Mouse (Mus musculus): Measurements from ENCODE around the gene Ascc1. TPM values are rescaled to one million over a fixed set of nuclear protein-coding genes. Genes with fewer than 3 reads are reported as not detected.

Gene Ascc1
- polyA plus RNA-seq, 1 experiment from 2014 or later, result 41.3 TPM

DNA sequence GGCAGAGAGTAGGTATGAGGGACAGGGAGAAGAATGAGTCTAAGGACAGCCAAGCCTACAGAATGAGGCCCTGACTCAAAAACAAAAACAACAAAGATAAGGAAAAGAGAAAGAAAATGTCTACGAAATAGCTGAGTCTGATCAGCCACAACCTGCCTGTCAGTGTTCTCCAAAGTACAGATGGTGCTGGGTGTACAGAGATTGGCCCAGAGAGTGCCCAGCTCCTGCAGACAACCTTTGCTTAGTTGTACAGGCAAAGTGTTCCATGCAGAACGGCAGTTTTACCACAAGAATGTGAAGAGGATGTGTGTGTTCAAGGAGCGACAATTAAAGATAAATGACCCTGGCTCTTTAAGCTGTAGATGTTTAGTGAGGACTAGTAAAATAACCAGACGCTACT is 50.5 kb downstream of the Ascc1 start:
- ATAC-seq (ENCODE audit: insufficient number of reproducible peaks, low FRiP score, low TSS enrichment, low read depth), result no peak
- Histone ChIP-seq H3K9ac (no peak overlapping the region), H3K4me1 (no peaks in the 10 kb centered on the region), H3K4me3 (no peak overlapping the region), H3K27ac (no peak overlapping the region), H3K27me3 (no peaks in the 10 kb centered on the region), H3K4me2 (no peak overlapping the region), H3K36me3 (peaks cover 39% of the 10 kb centered on the region), H3K9me3 (0 out of 2 replicates have a peak, but pooled peaks cover 4% of the 10 kb centered on the region)
- WGBS, result 67% methylated on average over 4 of the region's 4 CpGs

GRCm38 (mm10) chr10:60062173-60062572 is 59.6 kb downstream of the Ascc1 start:
- ATAC-seq (ENCODE audit: insufficient number of reproducible peaks, low FRiP score, low TSS enrichment, low read depth), result no peak
- Histone ChIP-seq H3K9ac (no peak overlapping the region), H3K4me3 (no peak overlapping the region), H3K27ac (no peak overlapping the region), H3K27me3 (no peaks in the 10 kb centered on the region), H3K9me3 (0 out of 2 replicates have a peak, but pooled peaks cover 4% of the 10 kb centered on the region), H3K4me1 (no peaks in the 10 kb centered on the region), H3K4me2 (no peak overlapping the region), H3K36me3 (peaks cover 27% of the 10 kb centered on the region)
- 89% methylated on average over 5 of the region's 5 CpGs for WGBS

- Histone ChIP-seq H3K27ac (no peak overlapping the region), H3K36me3 (peaks cover 21% of the 10 kb centered on the region), H3K4me2 (no peak overlapping the region), H3K9ac (no peak overlapping the region), H3K27me3 (no peaks in the 10 kb centered on the region), H3K4me1 (no peaks in the 10 kb centered on the region), H3K4me3 (no peak overlapping the region), H3K9me3 (no peaks in the 10 kb centered on the region)
- 40% methylated on average over 5 of the region's 5 CpGs for WGBS
- no peak for ATAC-seq (ENCODE audit: insufficient number of reproducible peaks, low FRiP score, low TSS enrichment, low read depth)
Measured at GRCm38 (mm10) chr10:60062931-60063330, 60.3 kb downstream of the Ascc1 start.

GRCm38 (mm10) chr10:60066524-60066923 is 63.9 kb downstream of the Ascc1 start:
- H3K36me3 ChIP-seq, result peaks cover 21% of the 10 kb centered on the region; the same call in 1 of the 2 replicates
- ATAC-seq (ENCODE audit: insufficient number of reproducible peaks, low FRiP score, low TSS enrichment, low read depth), result no peak
- 0 out of 2 replicates have a peak, but pooled peaks cover 8% of the 10 kb centered on the region for H3K4me1 ChIP-seq
- no peaks in the 10 kb centered on the region for H3K9me3 ChIP-seq
- H3K27me3 ChIP-seq, result no peaks in the 10 kb centered on the region
- WGBS, result 70% methylated on average over 3 of the region's 3 CpGs
- H3K4me2 ChIP-seq, result no peak overlapping the region
- no peak overlapping the region for H3K4me3 ChIP-seq
- no peak overlapping the region for H3K9ac ChIP-seq
- H3K27ac ChIP-seq, result no peak overlapping the region

- ATAC-seq (ENCODE audit: insufficient number of reproducible peaks, low FRiP score, low TSS enrichment, low read depth), result no peak
- H3K4me2 ChIP-seq, result no peak overlapping the region
- no peak overlapping the region for H3K4me3 ChIP-seq
- no peak overlapping the region for H3K27ac ChIP-seq
- no peaks in the 10 kb centered on the region for H3K27me3 ChIP-seq
- H3K9ac ChIP-seq, result no peak overlapping the region
- peaks cover 17% of the 10 kb centered on the region for H3K4me1 ChIP-seq
- no peaks in the 10 kb centered on the region for H3K9me3 ChIP-seq
- H3K36me3 ChIP-seq, result no peaks in the 10 kb centered on the region
- 80% methylated on average over 1 of the region's 1 CpGs for WGBS
Measured at GRCm38 (mm10) chr10:60075159-60075558, 72.6 kb downstream of the Ascc1 start.

DNA sequence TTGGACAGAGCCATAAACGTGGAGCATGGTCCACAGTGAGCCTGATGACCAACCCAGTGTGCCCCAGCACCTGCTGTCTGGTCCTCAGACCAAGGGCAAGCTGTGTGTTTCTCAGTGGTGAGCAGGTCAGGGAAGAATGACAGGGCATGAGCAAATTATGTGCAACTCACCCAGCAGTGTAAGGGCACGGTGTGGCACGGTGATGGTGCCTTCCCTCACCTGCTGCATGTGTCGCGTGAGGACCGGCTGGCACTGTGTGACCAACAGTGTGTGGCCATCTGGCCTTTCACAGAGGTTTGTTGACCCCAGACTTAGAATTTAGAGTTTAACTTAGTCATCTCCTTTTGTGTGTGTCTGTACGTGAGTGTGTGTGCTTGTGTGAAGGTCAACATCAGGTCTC is 74.6 kb downstream of the Ascc1 start:
- Histone ChIP-seq H3K36me3 (no peaks in the 10 kb centered on the region), H3K27me3 (no peaks in the 10 kb centered on the region), H3K9ac (no peak overlapping the region), H3K27ac (no peak overlapping the region), H3K4me1 (peaks cover 36% of the 10 kb centered on the region), H3K4me2 (no peak overlapping the region), H3K9me3 (no peaks in the 10 kb centered on the region), H3K4me3 (no peak overlapping the region)
- 91% methylated on average over 7 of the region's 7 CpGs for WGBS
- ATAC-seq (ENCODE audit: insufficient number of reproducible peaks, low FRiP score, low TSS enrichment, low read depth), result no peak

DNA sequence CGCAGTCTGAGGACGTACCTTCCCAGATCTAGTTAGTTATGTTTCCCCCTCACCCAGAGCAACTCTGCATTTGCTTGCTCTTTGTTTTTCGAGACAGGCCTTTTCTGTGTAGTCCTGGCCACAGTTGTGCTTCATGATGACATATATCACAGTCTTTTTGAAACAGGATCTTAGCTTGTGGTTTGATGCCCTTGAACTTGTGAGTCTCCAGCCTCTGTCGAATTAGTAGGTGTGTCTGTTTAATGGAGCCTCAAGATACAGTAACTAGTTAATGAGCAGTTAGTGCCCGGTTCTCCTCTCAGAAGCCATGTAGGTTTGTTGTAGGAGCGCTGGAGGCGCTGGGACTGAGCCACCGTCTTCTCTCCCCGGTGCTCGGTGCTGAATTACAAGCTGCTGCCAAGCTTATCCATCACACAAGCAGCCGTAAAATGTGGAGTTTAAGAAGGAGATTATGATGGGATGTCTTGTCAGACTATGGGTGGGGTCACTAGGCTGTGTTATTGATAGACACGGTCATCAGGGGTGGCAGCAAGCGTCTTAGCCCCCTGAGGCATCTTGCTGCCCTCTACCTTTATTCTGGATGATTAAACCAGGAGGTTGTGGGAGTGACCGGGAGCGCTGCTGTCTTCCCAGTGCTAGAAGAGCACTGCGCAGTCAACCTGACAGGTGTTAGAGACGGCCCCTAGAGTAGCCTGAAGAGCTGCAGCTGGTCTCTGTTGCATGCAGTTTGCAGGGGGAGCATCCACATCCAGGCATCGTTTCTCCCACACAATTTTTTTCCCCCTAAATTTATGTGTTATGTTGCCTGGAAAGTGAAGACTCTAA is 75.3 kb downstream of the Ascc1 start:
- H3K27ac ChIP-seq, result no peak overlapping the region
- H3K27me3 ChIP-seq, result no peaks in the 10 kb centered on the region
- H3K36me3 ChIP-seq, result no peaks in the 10 kb centered on the region
- peaks cover 36% of the 10 kb centered on the region for H3K4me1 ChIP-seq
- no peak overlapping the region for H3K9ac ChIP-seq
- H3K4me2 ChIP-seq, result no peak overlapping the region
- no peak overlapping the region for H3K4me3 ChIP-seq
- WGBS, result 48% methylated on average over 18 of the region's 18 CpGs
- no peaks in the 10 kb centered on the region for H3K9me3 ChIP-seq
- no peak for ATAC-seq (ENCODE audit: insufficient number of reproducible peaks, low FRiP score, low TSS enrichment, low read depth)

GRCm38 (mm10) chr10:60078561-60078917 is 75.9 kb downstream of the Ascc1 start:
- Histone ChIP-seq H3K9ac (no peak overlapping the region), H3K27ac (no peak overlapping the region), H3K36me3 (no peaks in the 10 kb centered on the region)

DNA sequence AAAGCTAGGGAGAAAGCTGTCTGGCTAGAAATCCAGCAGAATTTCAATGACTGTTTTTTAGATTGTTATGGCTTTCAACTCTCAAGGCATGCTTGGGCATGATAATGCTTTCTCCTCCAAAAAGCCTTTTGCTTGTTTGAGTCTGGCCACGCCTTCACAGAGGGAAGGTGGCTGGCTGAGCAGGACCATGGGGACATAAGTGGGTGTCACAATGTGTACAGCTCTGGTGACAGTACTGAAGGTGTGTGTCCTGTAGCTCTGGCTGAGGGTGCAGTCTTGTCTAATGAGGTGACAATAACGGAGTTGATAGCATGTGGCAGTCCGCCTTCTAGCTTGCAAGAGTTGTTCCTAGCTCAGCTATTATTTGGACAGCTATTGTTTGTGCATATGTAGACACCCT is 77.6 kb downstream of the Ascc1 start:
- peaks cover 36% of the 10 kb centered on the region for H3K4me1 ChIP-seq
- no peak overlapping the region for H3K4me3 ChIP-seq
- no peak overlapping the region for H3K9ac ChIP-seq
- H3K9me3 ChIP-seq, result no peaks in the 10 kb centered on the region
- H3K36me3 ChIP-seq, result no peaks in the 10 kb centered on the region
- WGBS, result 73% methylated on average over 3 of the region's 3 CpGs
- ATAC-seq (ENCODE audit: insufficient number of reproducible peaks, low FRiP score, low TSS enrichment, low read depth), result no peak
- peak overlapping the region; percentile 52 for H3K27ac ChIP-seq
- no peaks in the 10 kb centered on the region for H3K27me3 ChIP-seq
- H3K4me2 ChIP-seq, result no peak overlapping the region

More at GRCm38 (mm10) chr10:60078561-60078917, 75.9 kb downstream of the Ascc1 start:
- Histone ChIP-seq H3K4me3 (no peak overlapping the region), H3K9me3 (no peaks in the 10 kb centered on the region), H3K4me2 (no peak overlapping the region), H3K27me3 (no peaks in the 10 kb centered on the region), H3K4me1 (peaks cover 36% of the 10 kb centered on the region)
- no peak for ATAC-seq (ENCODE audit: insufficient number of reproducible peaks, low FRiP score, low TSS enrichment, low read depth)
- WGBS, result 46% methylated on average over 5 of the region's 5 CpGs

DNA sequence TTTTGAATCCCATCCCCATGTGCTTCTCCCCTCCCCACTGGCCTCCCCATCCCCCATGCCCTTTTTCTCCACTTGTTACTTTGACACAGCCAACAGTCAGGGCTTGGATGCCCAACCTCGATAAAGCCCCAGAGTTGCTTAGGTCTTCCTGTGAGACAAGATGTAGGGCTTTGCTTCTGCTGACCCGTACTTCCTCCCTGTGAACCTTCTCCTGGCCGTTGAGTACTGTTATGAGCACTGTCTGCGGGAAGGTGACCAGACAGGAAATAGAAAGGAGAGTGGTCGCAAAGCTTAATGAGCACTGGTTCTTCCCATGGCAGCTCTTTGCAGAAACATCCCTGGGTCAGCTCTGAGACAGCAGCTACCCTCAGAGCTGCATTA is 78.0 kb downstream of the Ascc1 start:
- Histone ChIP-seq H3K4me3 (no peak overlapping the region), H3K9ac (no peak overlapping the region), H3K9me3 (no peaks in the 10 kb centered on the region), H3K27me3 (no peaks in the 10 kb centered on the region), H3K36me3 (no peaks in the 10 kb centered on the region), H3K27ac (peak overlapping the region; percentile 52), H3K4me1 (peaks cover 36% of the 10 kb centered on the region), H3K4me2 (no peak overlapping the region)
- 24% methylated on average over 5 of the region's 5 CpGs for WGBS
- no peak for ATAC-seq (ENCODE audit: insufficient number of reproducible peaks, low FRiP score, low TSS enrichment, low read depth)

DNA sequence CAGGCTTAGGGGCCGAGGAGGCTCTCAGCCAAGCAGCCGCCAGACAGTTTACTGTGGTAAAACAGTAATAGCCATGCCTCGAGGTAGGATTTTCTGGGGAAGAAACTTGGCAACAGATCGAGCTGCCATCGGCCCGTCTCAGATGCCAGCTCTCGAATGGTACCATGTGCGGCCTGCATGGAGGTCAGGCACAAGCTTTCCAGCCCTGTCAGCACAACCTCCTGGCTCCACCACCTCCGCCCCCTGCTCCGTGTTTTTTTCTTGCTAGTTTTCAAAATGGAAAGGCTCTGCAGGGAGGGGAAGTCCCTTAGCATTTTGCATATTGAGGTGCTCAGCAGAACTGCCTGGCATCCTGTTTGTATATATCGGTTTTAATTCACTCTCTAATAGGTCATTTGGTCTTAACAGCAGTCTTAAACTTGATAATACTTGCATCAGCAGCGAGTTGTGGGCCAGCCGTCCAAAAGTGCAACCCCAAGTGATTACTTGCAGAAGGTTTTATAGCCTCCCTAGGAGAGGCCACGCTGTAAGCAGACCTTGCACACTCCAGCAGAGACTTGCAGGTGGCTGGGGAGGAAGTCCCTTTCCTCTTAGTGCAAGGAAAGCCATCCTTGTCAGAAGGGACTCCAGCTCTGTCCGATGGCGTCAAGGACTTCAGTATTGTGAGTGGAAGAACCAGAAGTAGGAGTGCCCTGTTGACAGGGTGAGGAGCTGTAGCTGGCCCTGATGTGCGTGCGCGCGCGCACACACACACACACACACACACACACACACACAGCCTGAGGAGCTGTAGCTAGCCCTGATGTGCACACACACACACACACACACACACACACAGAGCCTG is 78.6 kb downstream of the Ascc1 start:
- 28% methylated on average over 21 of the region's 21 CpGs for WGBS
- Histone ChIP-seq H3K4me1 (peaks cover 39% of the 10 kb centered on the region), H3K27ac (peak overlapping the region; percentile 52), H3K27me3 (no peaks in the 10 kb centered on the region), H3K9me3 (no peaks in the 10 kb centered on the region), H3K4me2 (no peak overlapping the region), H3K9ac (no peak overlapping the region), H3K4me3 (no peak overlapping the region), H3K36me3 (no peaks in the 10 kb centered on the region)
- ATAC-seq (ENCODE audit: insufficient number of reproducible peaks, low FRiP score, low TSS enrichment, low read depth), result 0 out of 2 replicates have a peak, but pooled peaks have one; percentile 2

GRCm38 (mm10) chr10:60081905-60082304 is 79.3 kb downstream of the Ascc1 start:
- ATAC-seq (ENCODE audit: insufficient number of reproducible peaks, low FRiP score, low TSS enrichment, low read depth), result peak; percentile 78
- no peak overlapping the region for H3K4me2 ChIP-seq
- H3K4me1 ChIP-seq, result peaks cover 39% of the 10 kb centered on the region
- 45% methylated on average over 5 of the region's 5 CpGs for WGBS
- no peaks in the 10 kb centered on the region for H3K36me3 ChIP-seq
- H3K27me3 ChIP-seq, result no peaks in the 10 kb centered on the region
- no peak overlapping the region for H3K9ac ChIP-seq
- H3K4me3 ChIP-seq, result no peak overlapping the region
- no peaks in the 10 kb centered on the region for H3K9me3 ChIP-seq
- H3K27ac ChIP-seq, result peak overlapping the region; percentile 52

Data from limb, embryonic 15.5 days (tissue).